Mouse (Mus musculus) C2C12 (cell line): Measurements from ENCODE around the gene Luzp1.

Experiments used
- CTCF ChIP-seq: IDR thresholded peaks from one replicate; pipeline ENCODE4 v1.5.1; 2011; ENCODE audit not compliant: control insufficient read depth, insufficient read depth, insufficient read length
- MAX ChIP-seq: IDR thresholded peaks from one replicate; pipeline ENCODE4 v1.6.1; 2011; ENCODE audit warnings: mild to moderate bottlenecking, control low read depth
- MYOG ChIP-seq: IDR thresholded peaks from one replicate; pipeline ENCODE4 v1.6.1; 2011; ENCODE audit not compliant: control insufficient read depth, insufficient read length; ENCODE audit errors: extremely low read depth
- USF1 ChIP-seq: IDR thresholded peaks from one replicate; pipeline ENCODE4 v1.6.1; 2011; ENCODE audit warnings: low read depth, mild to moderate bottlenecking, control low read depth, moderate library complexity

GRCm38 (mm10) chr4:136509857-136510256, 40.3 kb downstream of the Luzp1 start:
- TF ChIP-seq CTCF = no peak
- TF ChIP-seq USF1 = no peak
- no peak for TF ChIP-seq MAX
- no peak for TF ChIP-seq MYOG
